Mouse (Mus musculus): ENCODE data around the gene Rsph10b. TPM values are rescaled to one million over a fixed set of nuclear protein-coding genes. Genes with fewer than 3 reads are reported as not detected.

The Rsph10b gene
- polyA plus RNA-seq, 1 experiment from 2014 or later: 2.1 TPM

DNA sequence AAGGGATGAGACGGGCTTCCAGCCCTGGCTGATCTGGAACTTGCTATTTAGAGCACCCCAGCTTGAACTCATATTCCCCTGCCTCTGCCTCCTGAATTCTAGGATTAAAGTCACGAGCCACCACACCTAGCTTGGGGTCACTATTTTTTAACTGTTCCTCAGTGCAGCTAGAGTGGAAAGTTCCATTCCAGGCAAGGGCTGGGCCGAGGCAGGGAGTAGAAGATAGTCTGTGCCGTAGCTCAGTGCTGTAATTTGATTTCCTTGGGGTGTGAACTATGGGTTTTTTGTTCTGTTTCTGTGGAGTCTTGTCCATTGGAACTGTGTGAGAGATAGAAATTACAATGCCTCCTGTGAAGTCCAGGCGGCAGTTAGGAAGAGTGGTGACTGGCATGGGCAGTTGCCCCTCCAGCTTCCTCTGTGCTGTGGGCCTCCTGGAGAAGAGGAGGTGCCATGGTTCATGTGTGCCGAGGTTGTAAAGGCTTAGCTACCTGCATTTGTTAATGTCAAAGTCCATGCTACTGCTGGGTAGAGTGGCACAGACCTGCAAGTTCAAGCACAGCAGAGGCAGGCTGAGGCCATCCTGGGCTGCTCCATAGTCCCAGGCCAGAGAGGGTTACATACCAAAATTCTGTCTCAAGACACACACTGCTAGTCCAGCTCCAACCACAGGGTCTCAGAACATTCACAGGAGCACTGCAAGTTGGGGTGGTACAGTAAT, 813 bp upstream of the Rsph10b start:
- Histone ChIP-seq H3K27me3 (ENCODE audit: control insufficient read depth, insufficient read depth, low read depth, low read length) (no peaks in the 10 kb centered on the region), H3K36me3 (ENCODE audit: control insufficient read depth, insufficient read depth, low read length) (peaks cover 24% of the 10 kb centered on the region), H3K4me1 (replicated peaks; ENCODE audit: control insufficient read depth, insufficient read depth, low read length) (no peaks in the 10 kb centered on the region), H3K9ac (ENCODE audit: low read length) (no peak overlapping the region), H3K27ac (ENCODE audit: low read length) (no peak overlapping the region), H3K4me2 (ENCODE audit: low read depth, low read length) (no peak overlapping the region), H3K9me3 (ENCODE audit: control insufficient read depth, low read length) (no peaks in the 10 kb centered on the region), H3K4me3 (ENCODE audit: low read length) (no peak overlapping the region)
- ATAC-seq (ENCODE audit: low read depth): 0 out of 2 replicates have a peak, but pooled peaks have one; percentile 15
- 85% methylated on average over 6 of the region's 6 CpGs for WGBS

DNA sequence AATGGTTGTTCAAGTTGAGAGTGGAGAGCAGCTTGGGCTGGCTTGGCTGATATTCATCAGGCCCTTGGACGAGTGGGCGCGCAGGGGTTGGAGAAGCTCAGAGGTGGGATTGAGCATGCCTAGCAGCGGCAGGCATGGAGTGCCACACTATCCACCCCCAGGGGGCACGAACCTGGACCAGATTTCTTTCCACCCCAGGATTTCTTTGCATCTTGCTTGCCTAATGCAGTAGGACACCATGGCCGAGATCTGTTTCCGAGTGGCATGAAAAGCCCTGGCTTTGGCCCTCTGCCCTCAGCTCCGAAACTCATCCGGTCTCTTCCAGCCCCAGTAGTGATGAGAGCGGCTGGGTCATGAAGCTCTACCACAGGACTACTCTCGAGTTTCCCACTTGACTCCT, 579 bp downstream of the Rsph10b start:
- no peak overlapping the region for H3K4me2 ChIP-seq (ENCODE audit: low read depth, low read length)
- no peaks in the 10 kb centered on the region for H3K9me3 ChIP-seq (ENCODE audit: control insufficient read depth, low read length)
- 83% methylated on average over 11 of the region's 11 CpGs for WGBS
- H3K27me3 ChIP-seq (ENCODE audit: control insufficient read depth, insufficient read depth, low read depth, low read length): no peaks in the 10 kb centered on the region
- no peak overlapping the region for H3K4me3 ChIP-seq (ENCODE audit: low read length)
- H3K9ac ChIP-seq (ENCODE audit: low read length): no peak overlapping the region
- no peak for ATAC-seq (ENCODE audit: low read depth)
- no peaks in the 10 kb centered on the region for H3K4me1 ChIP-seq (replicated peaks; ENCODE audit: control insufficient read depth, insufficient read depth, low read length)
- H3K36me3 ChIP-seq (ENCODE audit: control insufficient read depth, insufficient read depth, low read length): peaks cover 19% of the 10 kb centered on the region
- no peak overlapping the region for H3K27ac ChIP-seq (ENCODE audit: low read length)

DNA sequence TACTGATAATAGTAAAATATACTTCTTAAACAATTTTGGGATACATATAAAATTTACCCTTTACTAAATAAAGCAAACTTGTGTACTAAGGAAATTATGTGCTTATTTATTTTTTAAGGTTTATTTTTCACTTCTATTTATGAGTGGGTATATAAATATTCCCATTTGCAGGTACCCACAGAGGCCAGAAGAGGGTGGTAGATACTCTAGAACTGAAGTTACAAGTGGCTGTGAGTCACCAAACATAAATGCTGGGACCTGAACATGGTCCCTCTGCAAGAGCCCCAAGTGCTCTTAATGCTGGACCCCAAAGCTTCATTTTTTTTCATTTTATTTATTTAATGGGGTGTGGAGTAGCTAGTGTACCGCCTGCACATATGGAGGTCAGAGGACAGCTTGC, 1.0 kb downstream of the Rsph10b start:
- no peaks in the 10 kb centered on the region for H3K4me1 ChIP-seq (replicated peaks; ENCODE audit: control insufficient read depth, insufficient read depth, low read length)
- ATAC-seq (ENCODE audit: low read depth): no peak
- no peaks in the 10 kb centered on the region for H3K27me3 ChIP-seq (ENCODE audit: control insufficient read depth, insufficient read depth, low read depth, low read length)
- no peaks in the 10 kb centered on the region for H3K9me3 ChIP-seq (ENCODE audit: control insufficient read depth, low read length)
- H3K9ac ChIP-seq (ENCODE audit: low read length): no peak overlapping the region
- H3K27ac ChIP-seq (ENCODE audit: low read length): no peak overlapping the region
- no peak overlapping the region for H3K4me2 ChIP-seq (ENCODE audit: low read depth, low read length)
- no peak overlapping the region for H3K4me3 ChIP-seq (ENCODE audit: low read length)
- peaks cover 17% of the 10 kb centered on the region for H3K36me3 ChIP-seq (ENCODE audit: control insufficient read depth, insufficient read depth, low read length)
- 70% methylated on average over 1 of the region's 1 CpGs for WGBS

DNA sequence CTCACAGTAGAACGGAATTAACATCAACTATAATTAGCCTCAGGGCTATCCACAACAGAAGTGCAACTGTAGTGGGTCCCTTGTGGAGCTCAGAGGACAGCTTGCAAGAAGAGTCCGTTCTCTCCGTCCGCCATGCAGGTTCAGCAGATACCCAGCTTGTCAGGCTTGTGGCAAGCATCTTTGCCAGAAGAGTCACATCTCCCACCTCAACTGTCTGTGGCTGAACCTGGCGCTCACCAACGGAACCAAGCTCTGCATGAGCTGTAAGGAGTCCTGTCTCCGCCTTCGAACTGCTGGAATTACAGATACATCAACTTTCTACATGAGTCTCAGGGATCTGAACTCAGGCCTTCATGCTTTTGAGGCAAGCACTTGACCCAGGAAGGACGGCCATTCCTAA, 3.3 kb downstream of the Rsph10b start:
- no peaks in the 10 kb centered on the region for H3K9me3 ChIP-seq (ENCODE audit: control insufficient read depth, low read length)
- WGBS: 84% methylated on average over 9 of the region's 9 CpGs

DNA sequence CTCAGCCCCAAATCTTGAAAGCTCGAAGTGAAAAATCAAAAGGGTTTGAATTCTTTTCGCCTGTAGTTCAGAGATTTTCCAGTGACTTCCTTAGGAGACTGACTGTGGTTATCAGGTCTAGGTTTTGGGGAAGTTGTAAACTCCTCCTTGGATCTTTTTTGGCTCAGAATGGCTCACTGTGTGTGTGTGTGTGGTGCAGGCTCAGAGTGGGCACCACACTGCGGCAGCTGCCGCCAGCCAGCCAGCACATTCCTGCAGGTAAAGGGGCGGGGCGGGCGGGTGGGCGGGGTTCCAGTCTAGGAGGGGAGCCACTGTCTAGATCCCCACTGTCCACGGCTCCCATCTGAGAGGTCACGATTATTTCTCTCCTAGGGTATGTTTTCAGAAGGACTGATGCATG, 8.8 kb downstream of the Rsph10b start:
- H3K9ac ChIP-seq (ENCODE audit: low read length): no peak overlapping the region
- no peak overlapping the region for H3K4me3 ChIP-seq (ENCODE audit: low read length)
- 9% methylated on average over 10 of the region's 10 CpGs for WGBS
- no peaks in the 10 kb centered on the region for H3K4me1 ChIP-seq (replicated peaks; ENCODE audit: control insufficient read depth, insufficient read depth, low read length)
- H3K9me3 ChIP-seq (ENCODE audit: control insufficient read depth, low read length): no peaks in the 10 kb centered on the region
- peak overlapping the region; percentile 26; the same call in 1 of the 2 replicates for H3K4me2 ChIP-seq (ENCODE audit: low read depth, low read length)
- H3K27ac ChIP-seq (ENCODE audit: low read length): no peak overlapping the region
- ATAC-seq (ENCODE audit: low read depth): peak; percentile 41; the same call in 1 of the 2 replicates
- no peaks in the 10 kb centered on the region for H3K27me3 ChIP-seq (ENCODE audit: control insufficient read depth, insufficient read depth, low read depth, low read length)
- no peaks in the 10 kb centered on the region for H3K36me3 ChIP-seq (ENCODE audit: control insufficient read depth, insufficient read depth, low read length)

More for the DNA sequence above, 3.3 kb downstream of the Rsph10b start:
- H3K27ac ChIP-seq (ENCODE audit: low read length): no peak overlapping the region
- no peaks in the 10 kb centered on the region for H3K27me3 ChIP-seq (ENCODE audit: control insufficient read depth, insufficient read depth, low read depth, low read length)
- no peaks in the 10 kb centered on the region for H3K4me1 ChIP-seq (replicated peaks; ENCODE audit: control insufficient read depth, insufficient read depth, low read length)
- H3K4me2 ChIP-seq (ENCODE audit: low read depth, low read length): no peak overlapping the region
- H3K4me3 ChIP-seq (ENCODE audit: low read length): no peak overlapping the region
- no peak overlapping the region for H3K9ac ChIP-seq (ENCODE audit: low read length)
- H3K36me3 ChIP-seq (ENCODE audit: control insufficient read depth, insufficient read depth, low read length): peaks cover 3% of the 10 kb centered on the region
- ATAC-seq (ENCODE audit: low read depth): no peak

DNA sequence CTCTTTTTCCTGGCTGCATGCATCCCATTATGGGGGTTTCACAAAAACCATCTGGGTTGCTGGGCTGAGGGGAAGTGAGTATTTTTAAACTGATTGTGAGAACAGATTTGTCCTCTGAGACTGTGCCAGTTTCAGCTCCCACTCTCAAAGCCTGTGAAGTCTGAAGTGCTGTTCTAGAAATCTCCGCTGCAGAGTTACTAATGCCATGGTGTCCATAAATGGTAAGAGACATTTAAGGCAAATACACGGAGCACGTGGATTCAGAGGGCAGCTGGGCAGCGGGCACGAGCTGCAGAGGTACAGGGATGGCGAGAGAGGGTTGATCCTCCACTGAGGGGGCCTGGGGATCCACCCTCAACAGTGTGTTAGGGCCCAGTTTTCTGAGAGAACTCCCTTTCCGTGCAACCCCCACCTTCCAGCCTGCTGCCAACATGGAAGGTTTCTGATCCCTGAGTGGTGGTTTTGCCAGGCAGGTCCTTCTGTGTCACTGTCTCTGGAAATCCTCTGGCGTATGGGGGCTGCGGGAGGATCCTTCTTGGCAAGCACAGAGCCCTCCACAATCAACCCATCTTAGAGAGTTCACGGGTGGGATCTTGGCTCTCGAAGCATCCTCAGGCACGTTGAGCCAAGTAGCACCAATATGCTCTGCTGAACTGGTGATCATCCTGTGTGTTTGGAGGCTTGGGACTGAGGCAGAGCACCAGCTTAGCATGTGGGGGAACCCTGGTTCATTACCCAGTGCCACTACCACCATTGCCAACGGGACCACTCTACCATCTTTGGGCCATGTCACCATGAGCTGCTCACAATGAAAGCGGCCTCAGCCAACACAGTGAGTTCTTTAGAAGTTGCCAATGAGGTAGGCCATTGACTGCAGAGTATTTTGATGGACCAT, 10.6 kb downstream of the Rsph10b start:
- Histone ChIP-seq H3K27ac (ENCODE audit: low read length) (no peak overlapping the region), H3K27me3 (ENCODE audit: control insufficient read depth, insufficient read depth, low read depth, low read length) (no peaks in the 10 kb centered on the region), H3K4me2 (ENCODE audit: low read depth, low read length) (no peak overlapping the region), H3K4me3 (ENCODE audit: low read length) (no peak overlapping the region), H3K4me1 (replicated peaks; ENCODE audit: control insufficient read depth, insufficient read depth, low read length) (no peaks in the 10 kb centered on the region), H3K36me3 (ENCODE audit: control insufficient read depth, insufficient read depth, low read length) (no peaks in the 10 kb centered on the region), H3K9ac (ENCODE audit: low read length) (no peak overlapping the region), H3K9me3 (ENCODE audit: control insufficient read depth, low read length) (no peaks in the 10 kb centered on the region)
- WGBS: 82% methylated on average over 14 of the region's 14 CpGs
- no peak for ATAC-seq (ENCODE audit: low read depth)

DNA sequence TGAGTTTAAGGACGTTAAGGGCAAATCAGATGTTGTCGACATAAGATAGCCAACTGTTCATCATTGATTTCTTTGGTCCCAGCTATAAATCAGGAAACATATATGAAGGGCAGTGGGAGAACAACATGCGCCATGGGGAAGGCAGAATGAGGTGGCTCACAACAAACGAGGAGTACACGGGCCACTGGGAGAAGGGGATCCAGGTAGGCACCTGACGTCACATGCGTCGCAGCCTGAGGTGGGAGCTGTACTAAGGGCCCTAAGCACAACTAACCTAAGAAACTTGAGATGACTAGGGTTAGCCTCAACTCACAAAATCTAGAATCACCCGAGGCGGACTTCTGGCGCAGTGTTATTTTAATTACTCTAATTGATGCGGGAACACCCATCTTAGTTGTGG, 15.5 kb downstream of the Rsph10b start:
- Histone ChIP-seq H3K27ac (ENCODE audit: low read length) (no peak overlapping the region), H3K4me2 (ENCODE audit: low read depth, low read length) (no peak overlapping the region), H3K9me3 (ENCODE audit: control insufficient read depth, low read length) (no peaks in the 10 kb centered on the region), H3K9ac (ENCODE audit: low read length) (no peak overlapping the region), H3K4me3 (ENCODE audit: low read length) (no peak overlapping the region), H3K4me1 (replicated peaks; ENCODE audit: control insufficient read depth, insufficient read depth, low read length) (no peaks in the 10 kb centered on the region), H3K27me3 (ENCODE audit: control insufficient read depth, insufficient read depth, low read depth, low read length) (no peaks in the 10 kb centered on the region), H3K36me3 (ENCODE audit: control insufficient read depth, insufficient read depth, low read length) (no peaks in the 10 kb centered on the region)
- ATAC-seq (ENCODE audit: low read depth): no peak
- WGBS: 88% methylated on average over 12 of the region's 12 CpGs

DNA sequence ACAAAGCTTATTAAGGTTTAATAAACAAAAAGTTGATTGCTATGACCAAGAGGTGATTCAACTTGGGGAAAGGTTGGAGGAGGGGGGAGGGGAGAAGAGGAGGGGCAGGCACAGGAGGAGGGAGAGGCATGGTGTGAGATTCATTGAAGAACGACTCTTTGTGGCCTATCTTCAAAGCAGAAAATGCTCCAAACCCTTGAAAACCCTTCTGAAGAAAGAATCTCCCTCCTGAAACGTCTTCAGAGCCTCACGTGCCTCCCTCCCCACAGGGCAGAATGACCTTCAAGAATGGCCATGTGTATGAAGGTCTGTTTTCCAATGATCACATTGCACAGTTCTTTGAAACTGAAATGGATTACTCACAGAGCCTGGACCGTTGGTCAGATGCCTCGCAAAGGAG, 17.2 kb downstream of the Rsph10b start:
- no peak overlapping the region for H3K4me2 ChIP-seq (ENCODE audit: low read depth, low read length)
- H3K27ac ChIP-seq (ENCODE audit: low read length): no peak overlapping the region
- no peaks in the 10 kb centered on the region for H3K27me3 ChIP-seq (ENCODE audit: control insufficient read depth, insufficient read depth, low read depth, low read length)
- H3K9me3 ChIP-seq (ENCODE audit: control insufficient read depth, low read length): no peaks in the 10 kb centered on the region
- no peak overlapping the region for H3K9ac ChIP-seq (ENCODE audit: low read length)
- H3K4me1 ChIP-seq (replicated peaks; ENCODE audit: control insufficient read depth, insufficient read depth, low read length): no peaks in the 10 kb centered on the region
- H3K4me3 ChIP-seq (ENCODE audit: low read length): no peak overlapping the region
- H3K36me3 ChIP-seq (ENCODE audit: control insufficient read depth, insufficient read depth, low read length): no peaks in the 10 kb centered on the region
- WGBS: 36% methylated on average over 5 of the region's 5 CpGs
- ATAC-seq (ENCODE audit: low read depth): no peak

DNA sequence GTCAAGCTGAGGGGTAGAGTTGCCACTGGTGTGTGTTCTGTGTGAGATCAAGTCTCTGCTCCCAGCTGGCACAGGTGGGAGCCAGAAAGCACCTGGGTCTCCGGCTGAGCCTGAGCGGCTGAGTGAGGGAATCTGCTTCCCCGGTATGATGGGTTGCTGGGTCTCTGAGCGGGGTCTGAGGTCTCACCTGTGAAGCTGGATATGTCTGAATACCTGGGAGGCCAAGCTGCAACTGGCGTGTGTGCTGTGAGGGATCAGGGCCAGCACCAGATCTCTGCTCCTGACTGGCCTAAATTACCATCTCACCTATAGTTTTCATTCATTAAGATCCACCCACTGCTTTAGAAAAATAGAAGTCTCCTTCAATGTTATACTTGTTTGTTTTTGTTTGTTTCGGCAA, 24.3 kb downstream of the Rsph10b start:
- ATAC-seq (ENCODE audit: low read depth): no peak

More for the DNA sequence above, 24.3 kb downstream of the Rsph10b start:
- 91% methylated on average over 6 of the region's 6 CpGs for WGBS
- Histone ChIP-seq H3K4me1 (replicated peaks; ENCODE audit: control insufficient read depth, insufficient read depth, low read length) (no peaks in the 10 kb centered on the region), H3K4me3 (ENCODE audit: low read length) (no peak overlapping the region), H3K27ac (ENCODE audit: low read length) (no peak overlapping the region), H3K4me2 (ENCODE audit: low read depth, low read length) (no peak overlapping the region), H3K36me3 (ENCODE audit: control insufficient read depth, insufficient read depth, low read length) (no peaks in the 10 kb centered on the region), H3K27me3 (ENCODE audit: control insufficient read depth, insufficient read depth, low read depth, low read length) (no peaks in the 10 kb centered on the region), H3K9ac (ENCODE audit: low read length) (no peak overlapping the region), H3K9me3 (ENCODE audit: control insufficient read depth, low read length) (no peaks in the 10 kb centered on the region)

All from lung, embryonic 16.5 days (tissue).